ENCODE assay signal across 15 mouse cellular contexts in the genomic region with DNA sequence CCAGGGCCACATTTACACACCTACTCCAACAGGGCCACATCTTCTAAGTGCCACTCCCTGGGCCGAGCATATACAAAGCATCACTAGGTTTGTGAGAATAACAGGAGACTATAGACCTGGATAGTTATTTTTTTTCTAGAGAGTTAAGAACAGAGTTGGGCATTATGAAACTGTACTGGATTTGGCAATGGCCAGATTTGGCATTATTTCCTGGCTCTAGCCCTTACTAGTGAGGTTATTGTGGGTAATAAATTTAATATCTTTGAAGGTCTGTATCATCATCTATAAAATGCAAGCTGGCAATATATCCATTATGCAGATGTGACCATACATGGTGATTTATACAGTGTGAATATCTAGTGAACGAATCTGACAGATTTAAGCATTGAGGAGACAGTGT.
DNase-seq lines count a peak whose midpoint lies in the region.
"Had no signal": no experiment of that assay in that cellular context is flagged by ENCODE, and none has a peak within 500 bp of the region (broad histone marks: within the 10 kb centered on the region; RNA-seq: fewer than 3 reads in every experiment).

No protein-coding gene starts in this region.

- peak; percentile 30 for DNase-seq in adrenal gland, adult 2 months
- DNase-seq in adrenal gland, postnatal 4 days (ENCODE audit: low spot score in 2 of 2): no peak
- DNase-seq in adrenal gland, postnatal 14 days: peak; percentile 50
- no peak for DNase-seq in adrenal gland, adult (ENCODE audit: inconsistent age in 2 of 2, low spot score in 1 of 2)
- peak; percentile 61 for DNase-seq in adipocyte (ENCODE audit: low spot score)
- DNase-seq in layer of hippocampus, adult 18-20 months (ENCODE audit: low spot score in 2 of 2): no peak
- no peak for DNase-seq in heart, adult 8-10 months (ENCODE audit: low spot score)
- DNase-seq: adrenal gland, adult 8-10 months; cerebellum, adult 11 months; cerebellum, adult 18-20 months; cerebellum, adult 8-10 months; cerebellum, adult 9-11 months; cerebellum, postnatal 14 days; cerebellum, postnatal 36 days; embryo, embryonic 11 days had no signal

Comparison
In these comparisons a context has a peak if more than half of its experiments do, and no peak if none do; other contexts are left out.
1. DNase-seq: peak in adrenal gland, adult 2 months (single experiment), adrenal gland, postnatal 14 days (single experiment) and adipocyte (single experiment); none in adrenal gland, postnatal 4 days (0 of 2), adrenal gland, adult (0 of 2), layer of hippocampus, adult 18-20 months (0 of 2) and heart, adult 8-10 months (single experiment).